Mouse (Mus musculus) stomach, postnatal 0 days (tissue): ENCODE measurements at regions not wholly inside any gene's neighbourhood (a gene's known extent, or its start where the extent isn't known, plus 50 kb on each side); places are given as distances from the start of the nearest gene placed in this dataset.

Experiments used
- ATAC-seq: fragments of 200-750 bp; cut with Nextera tagmentation; 2 replicates; pipeline ENCODE4 v1.8.0; 2017; ENCODE audit not compliant: low FRiP score, low TSS enrichment
- DNase-seq: peaks from one replicate; pipeline ENCODE4 v3.0.0-alpha.2; 2016; ENCODE audit warnings: low spot score
- H3K27ac ChIP-seq: fragments of 300-500 bp; sonication (generic); replicated peaks from 2 replicates; pipeline ENCODE4 v1.5.1; 2014; ENCODE audit warnings: mild to moderate bottlenecking, control low read depth
- H3K27me3 ChIP-seq: fragments of 300-500 bp; sonication (generic); 2 replicates; pipeline ENCODE4 v1.6.1; 2014; ENCODE audit warnings: low read length; ENCODE audit not compliant: control insufficient read depth, insufficient read depth
- H3K36me3 ChIP-seq: fragments of 300-500 bp; sonication (generic); 2 replicates; pipeline ENCODE4 v1.6.1; 2014; ENCODE audit warnings: low read length, mixed read lengths; ENCODE audit not compliant: control insufficient read depth, insufficient read depth
- H3K4me1 ChIP-seq: fragments of 300-500 bp; sonication (generic); replicated peaks from 2 replicates; pipeline ENCODE4 v1.6.1; 2014; ENCODE audit warnings: antibody characterized with exemption; ENCODE audit not compliant: control insufficient read depth, insufficient read depth
- H3K4me2 ChIP-seq: fragments of 300-500 bp; sonication (generic); replicated peaks from 2 replicates; pipeline ENCODE4 v1.6.1; 2014; ENCODE audit warnings: low read depth, mild to moderate bottlenecking, control low read depth, moderate library complexity
- H3K4me3 ChIP-seq: fragments of 300-500 bp; sonication (generic); 2 replicates; pipeline ENCODE4 v1.5.1; 2014; ENCODE audit warnings: low read depth, low read length, control low read depth
- H3K9ac ChIP-seq: fragments of 300-500 bp; sonication (generic); 2 replicates; pipeline ENCODE4 v1.6.1; 2014; ENCODE audit warnings: mild to moderate bottlenecking, low read length, control low read depth, mixed read lengths
- H3K9me3 ChIP-seq: fragments of 300-500 bp; sonication (generic); 2 replicates; pipeline ENCODE4 v1.6.1; 2016; ENCODE audit warnings: low read length; ENCODE audit not compliant: control insufficient read depth
- CTCF ChIP-seq: IDR thresholded peaks from 2 replicates; pipeline ENCODE4 v1.5.1; 2016; ENCODE audit warnings: antibody characterized with exemption, low read depth, mild to moderate bottlenecking, moderate library complexity
- EP300 ChIP-seq: optimal IDR thresholded peaks from 2 replicates; pipeline ENCODE3; 2016; ENCODE audit warnings: antibody characterized with exemption
- WGBS: fragments of 180-500 bp; shearing (Covaris S2); extraction: QIAGEN DNeasy Blood & Tissue Kit; methylation state at CpG from one replicate; pipeline ENCODE4 v1.1.7; 2014; 5-methylcytosine and 5-hydroxymethylcytosine counted together

GRCm38 (mm10) chr3:47348451-47348850 lies 900.4 kb upstream of the Pabpc4l start:
- ATAC-seq = no peak
- Histone ChIP-seq H3K9me3 (no peaks in the 10 kb centered on the region), H3K27ac (no peak overlapping the region), H3K4me1 (no peaks in the 10 kb centered on the region), H3K9ac (no peak overlapping the region), H3K4me2 (no peak overlapping the region), H3K27me3 (no peaks in the 10 kb centered on the region), H3K4me3 (no peak overlapping the region), H3K36me3 (no peaks in the 10 kb centered on the region)
- no peak for DNase-seq
- TF ChIP-seq CTCF (no peak), EP300 (no peak)

DNA sequence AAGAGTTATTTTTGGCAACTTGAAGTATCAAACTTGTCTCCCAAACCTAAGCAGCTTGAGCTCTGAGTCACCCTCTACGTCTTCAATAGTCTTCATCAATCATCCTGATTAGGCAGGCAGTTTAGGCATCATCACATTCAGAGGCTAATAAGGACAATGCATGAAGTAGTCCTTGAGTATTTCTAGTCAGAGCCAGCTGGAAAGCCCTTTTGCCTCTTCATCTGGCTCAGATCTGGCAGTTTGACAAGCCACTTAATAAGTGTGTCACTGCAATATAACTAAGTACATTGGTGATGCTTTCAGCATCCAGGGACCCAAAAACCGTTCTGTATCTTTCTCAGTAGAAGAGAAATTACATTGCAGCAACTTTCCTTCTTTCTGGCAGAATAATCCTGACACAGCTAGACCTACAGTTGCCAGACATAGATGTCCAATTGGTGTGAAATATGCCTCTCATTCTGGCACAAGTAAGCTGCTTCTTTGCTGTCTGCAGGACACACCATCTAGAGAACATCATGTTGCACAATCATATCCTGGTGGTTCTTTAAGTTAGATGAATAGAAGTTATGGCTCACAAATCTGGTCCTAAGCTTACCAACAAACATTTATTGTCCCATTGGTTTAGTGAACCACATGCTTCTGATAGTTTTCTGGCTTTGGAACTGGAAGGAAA lies 868.5 kb upstream of the Pabpc4l start:
- Histone ChIP-seq H3K4me3 (no peak overlapping the region), H3K36me3 (no peaks in the 10 kb centered on the region), H3K4me1 (no peaks in the 10 kb centered on the region), H3K9me3 (no peaks in the 10 kb centered on the region), H3K9ac (no peak overlapping the region), H3K27ac (no peak overlapping the region), H3K4me2 (no peak overlapping the region), H3K27me3 (no peaks in the 10 kb centered on the region)
- WGBS = 40% methylated on average over 2 of the region's 2 CpGs
- DNase-seq = no peak
- no peak for TF ChIP-seq CTCF
- TF ChIP-seq EP300 = no peak
- no peak for ATAC-seq

DNA sequence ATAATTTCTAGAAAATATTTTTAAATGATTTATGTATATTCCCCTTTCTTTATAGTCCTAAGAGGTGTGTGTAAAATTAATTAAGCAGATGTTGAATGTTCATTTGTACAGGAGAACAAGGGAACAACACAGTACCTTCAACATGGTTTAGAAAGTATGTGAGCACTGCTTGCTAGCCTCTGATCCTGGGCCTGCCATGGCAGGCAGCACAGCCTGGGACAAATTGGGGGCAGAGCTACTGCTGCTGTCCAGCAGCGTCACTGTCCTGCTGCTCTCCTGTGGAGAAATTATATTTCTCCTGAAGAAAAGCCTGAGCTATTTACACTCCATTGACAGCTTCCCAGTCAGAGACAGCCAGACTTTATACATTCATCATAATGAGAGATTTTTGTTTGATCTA lies 833.8 kb upstream of the Pabpc4l start:
- WGBS = 33% methylated on average over 1 of the region's 1 CpGs
- ATAC-seq = no peak
- TF ChIP-seq CTCF (no peak), EP300 (no peak)
- H3K9ac ChIP-seq = no peak overlapping the region
- no peak overlapping the region for H3K4me2 ChIP-seq
- H3K27ac ChIP-seq = no peak overlapping the region
- H3K4me1 ChIP-seq = no peaks in the 10 kb centered on the region
- no peaks in the 10 kb centered on the region for H3K27me3 ChIP-seq
- no peaks in the 10 kb centered on the region for H3K9me3 ChIP-seq
- DNase-seq = no peak
- no peaks in the 10 kb centered on the region for H3K36me3 ChIP-seq
- no peak overlapping the region for H3K4me3 ChIP-seq

- no peak overlapping the region for H3K9ac ChIP-seq
- no peak for TF ChIP-seq EP300
- no peak for TF ChIP-seq CTCF
- no peaks in the 10 kb centered on the region for H3K36me3 ChIP-seq
- no peak overlapping the region for H3K4me2 ChIP-seq
- no peaks in the 10 kb centered on the region for H3K9me3 ChIP-seq
- H3K4me3 ChIP-seq = no peak overlapping the region
- no peaks in the 10 kb centered on the region for H3K27me3 ChIP-seq
- no peak overlapping the region for H3K27ac ChIP-seq
- no peaks in the 10 kb centered on the region for H3K4me1 ChIP-seq
- DNase-seq = peak; percentile 14
- WGBS = 40% methylated on average over 5 of the region's 5 CpGs
- ATAC-seq = no peak
These were observed 832.3 kb upstream of the Pabpc4l start for GRCm38 (mm10) chr3:47280270-47280669.

DNA sequence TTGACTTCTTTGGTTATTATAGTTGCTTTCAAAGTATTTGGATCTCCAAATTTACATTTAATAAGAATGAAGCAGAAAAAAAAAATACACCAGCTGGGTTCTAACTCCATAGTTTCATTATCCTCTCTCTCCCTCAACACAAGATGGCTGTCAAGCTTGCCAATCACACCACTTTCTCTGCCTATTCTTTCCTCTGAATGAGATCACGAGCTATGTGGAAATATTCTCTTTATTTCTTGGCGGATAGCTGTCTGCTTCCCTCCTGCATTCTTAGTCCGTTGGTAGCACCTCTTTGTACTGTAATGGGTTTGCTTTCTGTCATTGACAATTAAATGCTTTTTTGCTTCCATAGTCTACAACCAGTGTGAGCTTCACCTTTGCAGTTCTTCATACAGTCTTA lies 793.0 kb upstream of the Pabpc4l start:
- no peaks in the 10 kb centered on the region for H3K9me3 ChIP-seq
- no peak overlapping the region for H3K4me2 ChIP-seq
- H3K9ac ChIP-seq = no peak overlapping the region
- H3K36me3 ChIP-seq = no peaks in the 10 kb centered on the region
- H3K4me3 ChIP-seq = no peak overlapping the region
- H3K27me3 ChIP-seq = no peaks in the 10 kb centered on the region
- WGBS = 76% methylated on average over 3 of the region's 3 CpGs
- no peak overlapping the region for H3K27ac ChIP-seq
- TF ChIP-seq CTCF (no peak), EP300 (no peak)
- ATAC-seq (no peak), DNase-seq (no peak)
- no peaks in the 10 kb centered on the region for H3K4me1 ChIP-seq

- Histone ChIP-seq H3K9me3 (no peaks in the 10 kb centered on the region), H3K27ac (no peak overlapping the region), H3K4me2 (no peak overlapping the region), H3K4me3 (no peak overlapping the region), H3K4me1 (no peaks in the 10 kb centered on the region), H3K36me3 (no peaks in the 10 kb centered on the region), H3K9ac (no peak overlapping the region), H3K27me3 (no peaks in the 10 kb centered on the region)
- DNase-seq (no peak), ATAC-seq (no peak)
- 0 out of 2 replicates have a peak, but pooled peaks have one; percentile 6 for TF ChIP-seq CTCF
- TF ChIP-seq EP300 = no peak
- WGBS = 91% methylated on average over 6 of the region's 6 CpGs
These were observed 782.2 kb upstream of the Pabpc4l start for GRCm38 (mm10) chr3:47230234-47230633.
